Mouse (Mus musculus): Measurements from ENCODE around the gene Lclat1.
A peak's percentile ranks its signal among the peaks of the same experiment; 100 is the strongest.

The Lclat1 gene

DNA sequence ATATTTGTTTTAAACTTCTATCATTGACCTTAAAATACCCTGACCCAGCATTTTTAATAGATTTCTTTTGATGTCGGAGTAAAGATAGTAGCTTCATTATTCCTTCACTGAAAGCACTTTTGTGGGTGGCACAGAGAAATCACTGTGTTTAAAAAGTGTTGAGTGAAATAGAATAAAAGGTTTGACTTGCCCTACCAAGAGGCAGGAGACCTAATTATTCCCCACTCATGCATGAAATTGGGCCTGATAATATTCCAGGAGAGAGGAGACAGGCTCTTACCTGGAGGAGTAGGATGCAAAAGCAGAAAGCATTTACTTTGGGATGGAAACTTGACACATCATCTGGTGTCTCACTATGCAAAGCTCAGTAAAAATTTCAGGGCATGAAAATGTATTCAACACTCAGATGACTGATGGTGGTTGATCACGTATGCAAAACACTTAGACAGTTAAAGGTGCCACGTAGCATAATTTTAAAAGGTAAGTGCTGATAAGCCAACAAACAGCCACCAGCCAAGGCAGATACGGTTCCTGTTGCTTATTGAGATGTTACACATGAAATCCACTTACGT, 103.3 kb downstream of the Lclat1 start:
- DNase-seq = no peak

DNA sequence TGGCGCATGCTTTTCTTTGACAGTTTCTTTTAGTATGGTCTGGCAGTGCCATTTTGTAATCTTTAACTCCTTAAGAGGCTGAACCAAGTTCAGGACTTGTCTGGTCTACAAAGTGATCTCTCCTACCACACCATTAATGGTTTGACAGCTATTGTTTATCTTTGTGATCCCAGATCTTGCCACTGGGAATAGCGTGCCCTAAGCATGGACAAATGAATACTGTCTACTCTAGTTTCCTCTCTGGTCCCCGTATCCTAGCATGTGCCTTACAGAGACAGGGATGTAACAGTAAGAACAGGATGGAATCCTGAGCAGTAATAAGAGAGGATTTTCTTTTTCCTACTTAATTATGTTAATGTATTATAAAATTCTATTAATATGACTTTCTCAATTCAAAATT, 105.0 kb downstream of the Lclat1 start:
- DNase-seq = no peak

DNA sequence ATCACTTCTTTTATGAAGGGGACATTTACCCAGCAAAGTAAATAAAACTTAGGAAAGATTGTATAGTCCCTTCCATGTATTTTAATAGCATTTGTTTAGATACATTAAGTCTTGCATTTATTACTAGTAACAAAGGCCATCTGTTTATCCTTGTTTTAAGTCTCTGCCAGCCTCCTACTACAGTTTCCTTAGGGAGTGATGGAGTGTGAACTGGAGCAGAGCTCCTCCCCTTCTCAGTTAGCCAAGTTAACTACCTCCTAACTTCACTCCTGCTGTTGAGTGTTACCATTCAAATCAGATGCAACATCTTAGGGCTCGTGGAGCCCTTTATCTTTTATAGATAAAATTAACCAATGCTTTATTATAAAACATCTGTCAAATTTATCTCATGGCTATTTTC, 105.4 kb downstream of the Lclat1 start:
- no peak for DNase-seq

DNA sequence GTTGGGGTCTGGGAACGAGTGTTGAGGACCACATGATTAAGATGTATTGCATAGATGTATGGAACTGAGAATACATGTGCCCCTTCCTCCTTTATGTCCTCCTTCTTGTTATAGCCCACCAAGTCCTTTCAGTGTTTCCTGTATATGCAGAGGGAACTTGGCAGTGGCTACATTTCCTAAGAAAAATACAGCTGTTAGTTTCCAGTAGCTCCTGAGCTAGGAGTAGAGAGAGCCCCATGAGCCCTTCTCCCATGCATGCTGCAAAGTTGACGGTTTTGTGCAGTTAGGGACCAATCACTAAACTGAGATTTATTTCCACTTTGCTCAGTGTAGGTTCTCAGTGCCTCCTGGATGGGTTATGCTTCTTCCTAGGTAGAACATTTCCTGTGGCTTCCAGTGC, 105.9 kb downstream of the Lclat1 start:
- no peak for DNase-seq

DNA sequence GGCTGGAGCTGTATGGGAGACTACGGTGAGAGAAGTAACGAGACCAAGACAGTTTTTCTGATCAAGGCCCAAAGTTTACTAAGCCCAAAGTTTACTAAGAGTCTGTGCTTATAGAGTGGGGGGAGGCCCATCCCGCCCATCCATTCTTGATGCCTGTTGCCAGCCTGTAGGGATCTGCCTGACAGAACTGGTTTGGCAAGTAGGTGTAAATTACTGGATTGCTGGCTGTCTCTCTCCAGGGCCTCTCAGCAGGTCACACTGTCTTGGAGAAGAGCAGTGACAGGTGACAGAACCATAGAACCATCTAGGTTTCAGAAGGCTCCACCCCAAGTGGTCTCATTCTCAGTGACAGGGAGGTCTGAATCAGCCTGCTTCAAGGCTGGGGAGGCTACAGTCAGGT, 109.5 kb downstream of the Lclat1 start:
- no peak for DNase-seq

DNA sequence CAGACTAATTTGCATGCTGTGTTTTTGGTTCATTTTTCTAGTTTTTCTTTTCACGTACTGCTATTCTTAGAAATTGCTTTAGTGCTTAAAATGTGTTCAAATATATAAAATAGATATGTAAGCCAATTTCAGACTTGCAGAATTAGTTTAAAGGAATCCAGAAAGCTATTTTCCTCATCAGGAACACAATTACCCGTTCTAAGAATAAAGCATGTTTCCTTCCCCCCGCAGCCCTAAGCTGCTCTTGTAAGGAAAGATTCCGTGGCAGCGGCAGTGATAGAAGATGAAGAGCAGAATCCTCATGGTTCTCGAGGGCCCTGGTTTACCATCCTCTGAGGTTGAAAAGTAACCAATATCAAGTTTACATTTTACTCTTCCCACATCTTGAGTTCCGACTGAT, 113.0 kb downstream of the Lclat1 start:
- DNase-seq = no peak

DNA sequence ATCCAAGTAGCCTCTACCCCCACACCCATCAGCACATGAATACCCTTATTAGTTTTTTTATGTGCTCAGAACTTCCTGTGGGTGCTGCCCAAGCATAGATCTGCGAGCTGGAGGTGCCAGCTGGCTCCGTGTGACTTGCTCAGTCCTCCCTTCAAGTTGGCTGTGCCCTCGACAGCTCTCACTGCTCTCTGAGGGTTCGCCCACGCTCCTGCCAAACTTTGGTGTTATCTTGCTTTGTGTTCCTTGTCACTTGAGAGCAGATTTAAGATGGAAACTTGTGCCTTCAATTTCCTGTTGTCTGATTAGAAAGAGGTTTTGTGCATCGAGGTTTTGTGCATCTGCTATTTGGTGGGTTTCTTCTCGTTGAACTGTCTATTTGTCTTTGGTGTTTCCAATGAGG, 114.3 kb downstream of the Lclat1 start:
- DNase-seq = no peak

DNA sequence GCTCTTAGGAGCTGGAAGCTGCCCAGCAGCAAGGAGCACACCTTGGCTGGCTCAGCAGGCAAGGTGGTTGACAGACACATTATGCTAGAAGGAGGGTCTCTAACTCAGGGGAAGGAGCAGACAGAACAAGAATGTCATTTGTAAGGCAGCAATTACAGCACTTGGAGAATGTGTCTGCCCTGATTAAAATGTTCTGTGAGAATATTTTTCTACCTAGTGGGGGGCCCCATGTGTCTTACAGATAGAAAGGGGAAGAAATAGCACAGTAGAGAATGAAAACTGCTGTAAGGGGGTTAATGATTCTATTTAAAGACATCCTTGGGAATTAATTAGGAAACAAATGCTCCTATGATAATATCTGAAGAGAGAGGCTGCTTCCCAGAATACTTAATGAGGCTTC, 117.7 kb downstream of the Lclat1 start:
- no peak for DNase-seq

DNA sequence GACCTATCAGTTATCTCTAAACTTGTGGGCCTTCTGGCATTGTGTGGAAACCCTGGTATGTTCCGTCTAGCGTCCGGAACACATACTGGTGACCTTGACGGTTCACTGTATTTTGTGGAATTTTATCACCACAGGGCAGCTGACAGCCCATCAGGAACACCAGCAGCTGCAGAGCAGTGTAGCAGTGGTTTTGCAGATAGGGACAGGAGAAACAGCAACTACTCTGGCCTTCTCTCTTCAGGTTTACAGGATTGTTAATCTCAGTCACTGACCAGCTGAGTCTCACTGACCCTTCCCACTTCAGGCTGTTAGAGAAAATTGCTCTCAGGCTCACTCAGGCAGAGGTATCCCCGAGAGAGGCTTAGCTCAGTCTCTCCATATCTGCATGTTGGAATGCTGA, 118.2 kb downstream of the Lclat1 start:
- DNase-seq = no peak

DNA sequence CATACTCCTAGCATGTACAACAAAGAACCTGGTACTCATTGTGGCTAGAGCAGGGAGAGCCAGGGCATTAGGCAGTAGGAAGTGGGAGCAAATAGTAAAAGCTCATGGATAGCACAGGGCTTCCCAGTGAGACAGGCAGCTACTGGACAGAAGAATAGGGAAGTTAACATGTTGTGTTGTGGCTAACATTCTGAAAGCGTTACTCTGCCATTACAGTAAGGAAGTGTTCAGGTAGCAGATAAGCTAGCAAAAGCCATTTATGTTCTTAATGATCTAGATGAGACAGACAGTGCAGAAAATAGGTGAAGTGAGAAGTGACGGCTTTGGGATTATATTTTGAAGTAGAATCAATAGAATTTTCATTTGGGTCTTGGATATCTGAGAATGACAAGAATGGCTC, 118.8 kb downstream of the Lclat1 start:
- DNase-seq = no peak

DNA sequence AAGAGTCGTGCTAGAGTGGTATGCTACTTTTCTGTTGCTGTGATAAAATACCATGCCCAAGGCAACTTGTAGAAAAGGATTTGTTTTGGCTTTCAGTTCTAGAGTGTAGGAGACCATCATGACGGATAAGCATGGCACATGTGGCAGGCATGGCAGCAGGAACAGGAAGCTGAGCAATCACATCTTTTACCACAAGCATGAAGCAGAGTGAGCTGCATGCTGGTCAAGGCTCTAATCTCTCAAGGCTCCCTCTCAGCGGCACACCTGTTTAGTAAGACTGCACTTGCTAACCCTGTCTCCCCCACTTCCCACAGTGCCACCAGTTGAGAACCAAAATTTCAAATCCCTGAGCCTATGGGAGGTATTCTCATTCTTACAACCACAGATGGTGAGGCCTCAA, 119.6 kb downstream of the Lclat1 start:
- DNase-seq = no peak

DNA sequence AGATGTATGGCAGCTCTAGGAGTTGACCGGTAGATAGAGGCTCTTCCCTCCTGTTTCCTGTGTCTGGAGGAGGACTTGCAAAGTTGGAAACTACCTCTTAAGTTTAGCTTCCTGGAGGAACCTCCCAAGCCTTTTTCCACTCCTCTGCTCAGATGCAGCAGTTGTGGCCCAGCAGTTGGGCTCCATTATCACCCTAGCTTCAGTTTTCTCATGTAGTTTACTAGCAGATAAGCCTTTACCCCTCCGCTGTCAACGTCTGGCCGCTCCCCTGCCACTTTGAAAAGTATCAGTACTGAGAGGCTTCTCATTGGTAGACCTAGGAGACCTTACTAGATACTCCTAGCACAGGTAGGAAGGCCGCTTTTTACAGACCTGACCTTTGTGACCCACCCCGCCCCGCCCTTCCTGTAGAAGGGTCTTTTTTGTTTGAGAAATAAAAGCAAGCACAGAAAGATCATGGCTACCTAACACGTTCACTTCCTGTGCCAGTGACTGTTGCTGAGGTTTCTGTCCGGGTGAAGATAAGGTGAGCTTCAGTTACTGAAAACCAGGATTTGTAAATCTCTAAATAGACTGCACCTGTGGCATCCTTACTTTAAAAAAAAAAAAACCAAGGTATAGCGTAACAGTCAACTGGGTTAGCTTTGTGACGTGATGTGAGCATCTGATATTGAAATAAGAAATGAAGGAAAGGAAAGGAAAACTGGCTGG, 121.8 kb downstream of the Lclat1 start:
- no peak for DNase-seq

DNA sequence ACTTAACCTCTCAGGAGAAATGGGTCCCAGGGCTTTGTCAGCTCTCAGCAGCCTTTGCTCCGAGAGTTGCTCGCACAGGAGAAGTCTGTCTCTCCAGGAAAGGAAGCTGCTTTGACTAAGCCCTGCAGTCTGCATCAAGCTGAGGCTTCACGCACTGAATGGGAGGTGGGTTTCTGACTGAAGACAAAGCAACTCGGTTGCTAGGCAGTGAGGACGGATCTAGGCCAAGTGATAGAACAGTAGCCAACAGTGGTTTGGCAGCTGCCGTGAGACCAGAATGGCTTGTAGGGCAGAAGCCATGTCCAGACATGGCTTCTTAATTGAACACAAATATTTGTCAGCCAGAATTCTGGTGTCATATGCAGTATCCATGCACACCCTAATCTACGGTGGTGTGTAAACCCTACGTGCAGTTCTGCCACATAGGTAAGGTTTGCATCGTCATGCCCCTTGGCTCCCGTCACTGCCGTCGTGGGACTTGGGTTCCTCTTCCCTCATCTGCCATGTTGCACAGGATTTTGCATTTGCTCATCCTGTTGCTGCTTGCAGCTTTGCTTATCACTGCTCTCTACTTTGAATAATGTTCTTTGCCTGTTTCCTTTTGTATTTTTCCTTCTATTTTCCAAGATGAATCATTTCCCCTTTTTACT, 122.7 kb downstream of the Lclat1 start:
- DNase-seq = no peak

DNA sequence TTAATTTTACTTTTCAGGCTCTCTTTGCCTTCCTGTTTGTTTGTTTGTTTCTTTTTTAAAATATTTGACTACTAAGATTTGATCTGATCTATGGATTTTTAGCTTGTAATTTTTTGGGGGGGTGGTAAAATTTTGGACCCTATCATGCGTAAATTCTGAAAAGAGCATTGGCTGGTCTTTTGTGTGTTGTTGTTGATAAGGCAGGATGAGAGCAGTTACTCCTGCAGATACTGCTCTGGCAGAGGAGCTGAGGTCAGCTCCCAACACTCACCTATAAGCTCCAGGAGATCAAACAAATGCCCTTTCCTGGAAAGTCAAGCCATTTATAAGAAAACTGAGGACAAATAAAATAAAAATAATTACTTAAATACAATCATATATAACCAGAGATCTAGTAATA, 123.6 kb downstream of the Lclat1 start:
- no peak for DNase-seq

DNA sequence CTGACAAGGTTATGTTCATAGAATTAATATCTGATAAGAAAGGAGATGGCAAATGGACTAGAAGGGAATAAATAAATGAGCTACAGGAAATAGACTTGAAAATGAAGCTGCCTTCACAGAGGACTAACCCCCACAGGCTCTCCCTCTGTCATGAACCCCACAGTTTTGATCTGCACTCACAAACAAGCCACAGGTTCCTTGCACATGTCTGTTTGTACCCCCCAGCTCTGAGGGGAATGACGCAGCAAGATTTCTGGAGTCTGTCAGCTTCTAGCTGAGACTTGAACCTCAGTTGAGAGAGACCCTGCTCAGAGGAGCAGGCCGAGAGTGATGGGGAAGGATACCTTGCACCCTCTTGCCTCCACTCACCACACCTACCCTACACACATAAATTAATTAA, 124.8 kb downstream of the Lclat1 start:
- no peak for DNase-seq

DNA sequence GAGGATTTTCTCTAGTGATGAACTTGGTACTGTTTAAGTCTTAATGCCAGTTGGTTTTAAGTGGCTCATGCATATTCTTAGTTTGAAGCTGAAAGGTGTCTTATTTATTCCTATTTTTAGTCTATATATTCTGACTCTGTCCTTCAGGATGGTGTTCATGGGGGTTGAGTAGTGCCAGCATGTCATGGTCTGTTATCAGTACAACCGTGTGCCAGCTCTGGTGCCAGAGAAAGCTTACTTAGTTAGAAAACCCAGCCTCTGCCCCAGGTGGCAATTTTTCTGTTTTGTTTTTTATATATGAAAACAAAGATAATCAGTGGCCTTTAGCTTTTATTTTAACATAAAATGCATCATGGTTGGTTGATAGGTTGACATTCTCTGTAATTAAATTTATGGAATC, 126.2 kb downstream of the Lclat1 start:
- DNase-seq = no peak

DNA sequence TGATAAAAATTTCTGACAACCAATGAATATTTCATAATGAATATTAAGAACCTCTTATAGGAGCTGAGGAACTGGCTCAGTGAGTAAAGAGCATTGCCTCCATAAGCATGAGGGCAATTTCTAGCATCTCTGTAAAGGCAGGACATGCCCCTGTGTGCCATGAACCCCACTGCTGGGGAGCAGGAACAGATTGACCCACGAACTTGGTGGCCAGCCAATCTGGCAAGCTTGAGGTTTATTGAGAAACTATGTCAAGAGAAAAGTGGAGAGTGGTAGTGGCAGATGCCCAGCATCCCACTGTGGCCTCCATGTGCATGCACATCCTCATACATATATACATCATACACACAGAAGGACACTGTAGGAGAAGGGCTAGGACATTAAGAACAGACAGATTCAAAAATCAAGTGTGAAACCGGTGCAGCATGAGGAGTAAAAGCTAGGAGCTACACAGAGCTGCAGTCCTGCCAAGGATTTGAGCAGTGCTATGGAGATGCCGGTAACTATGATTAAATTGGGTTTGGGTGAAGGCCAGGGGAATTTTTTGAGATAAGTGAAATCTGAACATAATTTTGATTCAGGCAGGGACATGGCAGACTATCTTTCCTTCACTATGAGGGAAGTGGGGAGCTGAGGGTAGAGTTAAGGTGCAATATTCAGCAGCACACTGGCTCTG, 129.5 kb downstream of the Lclat1 start:
- peak; percentile 58 for DNase-seq

DNA sequence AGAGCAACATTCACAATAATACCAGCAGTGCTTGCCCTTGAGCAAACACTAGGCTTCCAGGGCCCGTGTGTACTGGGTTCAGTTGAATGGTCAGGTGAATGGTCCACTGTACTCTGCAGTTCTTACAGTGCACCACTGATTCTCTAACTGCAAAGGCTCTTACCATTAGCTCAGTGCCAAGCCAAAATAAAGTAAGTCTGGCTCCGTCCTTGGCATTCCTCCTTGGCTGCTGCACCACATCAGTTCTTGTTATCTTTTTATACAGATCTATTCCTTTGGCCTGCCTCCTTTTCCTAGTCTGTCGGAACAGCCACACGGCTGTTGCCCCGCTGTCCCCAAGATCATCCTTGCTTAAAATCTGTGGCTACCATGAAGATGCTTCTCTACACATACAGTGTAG, 130.7 kb downstream of the Lclat1 start:
- no peak for DNase-seq

DNA sequence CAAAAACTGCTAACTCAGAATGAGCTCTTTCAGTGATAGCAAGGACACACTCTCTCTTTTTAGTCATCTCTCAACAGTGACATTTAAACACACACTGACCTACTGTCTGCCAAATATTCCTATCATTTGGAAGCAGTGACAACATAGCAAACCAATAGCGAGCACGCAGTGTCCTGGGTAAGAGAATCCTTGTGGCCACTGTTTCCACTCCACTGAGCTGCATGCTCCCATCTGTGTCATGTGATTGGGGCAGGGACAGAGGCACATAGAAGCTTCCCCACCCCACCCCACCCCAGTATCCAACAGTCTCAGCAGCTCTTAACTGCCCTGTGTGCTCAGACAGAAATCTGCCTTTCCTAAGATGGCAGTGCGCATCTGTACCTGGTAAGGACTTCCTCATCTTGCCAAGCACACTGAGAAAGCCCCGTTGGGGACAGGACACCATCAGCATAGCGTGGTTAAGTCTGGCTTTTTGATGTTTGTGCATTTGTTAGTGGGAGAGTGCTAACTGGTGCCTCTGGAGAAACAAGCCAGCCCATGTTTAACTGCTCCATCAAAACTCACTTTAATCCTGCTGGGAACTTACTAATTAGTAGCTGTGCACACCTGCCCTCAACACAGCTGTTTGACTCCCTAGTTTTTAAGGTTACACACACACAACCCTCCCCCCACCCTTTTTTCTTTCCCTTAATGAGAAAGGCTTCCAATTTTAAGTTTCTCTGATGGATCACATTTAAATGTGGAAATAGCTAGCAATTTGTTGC, 133.5 kb downstream of the Lclat1 start:
- DNase-seq = no peak

DNA sequence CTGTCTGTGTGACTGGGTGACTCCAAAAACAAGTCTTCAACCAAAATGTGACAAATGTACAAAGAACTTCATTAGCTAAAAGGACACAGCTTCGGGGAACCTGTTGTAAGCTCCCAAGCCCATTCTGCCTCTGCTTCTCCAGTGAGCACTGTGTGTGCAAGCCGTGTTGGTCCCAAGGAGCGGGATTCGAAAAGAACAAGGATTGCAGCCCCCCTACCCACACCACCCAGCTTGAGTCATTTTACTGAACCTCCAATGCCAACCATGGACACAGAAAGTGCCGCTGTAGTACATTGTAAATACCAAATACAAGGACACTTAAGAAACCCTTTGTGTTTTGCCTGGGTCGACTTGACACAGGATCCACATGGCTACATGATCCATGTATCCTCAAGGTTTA, 135.9 kb downstream of the Lclat1 start:
- DNase-seq = no peak

DNA sequence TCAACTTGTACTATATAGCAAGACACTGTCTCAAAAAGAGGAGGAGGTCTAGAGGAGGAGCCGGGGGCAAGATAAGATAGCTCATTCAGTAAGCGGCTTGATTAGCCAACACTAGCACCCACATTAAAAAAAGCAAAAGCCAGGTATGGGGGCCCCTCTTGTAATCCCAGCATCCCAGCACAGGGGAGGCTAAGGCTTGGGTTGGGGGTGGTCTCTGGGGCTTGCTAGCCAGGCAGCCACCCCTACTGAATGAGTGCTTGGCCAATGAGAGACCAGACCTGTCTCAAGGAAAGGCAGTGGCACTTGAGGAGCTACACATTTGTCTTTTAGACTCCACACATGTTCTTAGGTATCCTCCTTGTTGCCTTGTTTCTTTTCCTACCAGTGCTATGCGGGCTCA, 136.8 kb downstream of the Lclat1 start:
- no peak for DNase-seq

DNA sequence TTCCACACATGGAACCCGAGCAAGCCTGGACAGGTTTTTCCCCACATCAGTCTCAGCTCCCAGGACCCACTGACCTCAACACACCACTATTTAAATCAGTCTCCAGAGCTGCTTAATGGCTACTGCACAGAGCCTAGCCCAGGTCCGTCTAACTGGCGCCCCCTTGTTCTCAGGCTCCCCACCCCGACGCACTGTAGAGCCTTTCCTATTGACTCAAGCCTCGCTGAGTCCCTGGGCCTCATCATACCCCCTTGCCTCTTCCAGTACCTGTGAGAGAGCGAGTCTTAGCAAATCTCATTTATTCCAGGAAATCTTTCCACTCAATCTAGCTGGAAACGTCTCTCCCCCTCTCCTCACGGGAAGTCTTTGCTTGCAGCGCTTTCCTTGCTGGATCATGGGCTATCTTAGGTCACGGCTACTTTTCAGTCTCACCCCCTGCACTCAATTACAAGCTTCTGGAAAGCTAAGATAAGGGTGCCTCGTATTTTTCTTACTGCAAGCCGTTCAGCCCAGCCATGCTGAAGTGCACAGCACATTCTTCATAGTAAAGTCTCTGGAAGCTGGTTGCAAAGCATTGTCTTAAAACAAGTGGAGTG, 137.4 kb downstream of the Lclat1 start:
- DNase-seq = no peak

DNA sequence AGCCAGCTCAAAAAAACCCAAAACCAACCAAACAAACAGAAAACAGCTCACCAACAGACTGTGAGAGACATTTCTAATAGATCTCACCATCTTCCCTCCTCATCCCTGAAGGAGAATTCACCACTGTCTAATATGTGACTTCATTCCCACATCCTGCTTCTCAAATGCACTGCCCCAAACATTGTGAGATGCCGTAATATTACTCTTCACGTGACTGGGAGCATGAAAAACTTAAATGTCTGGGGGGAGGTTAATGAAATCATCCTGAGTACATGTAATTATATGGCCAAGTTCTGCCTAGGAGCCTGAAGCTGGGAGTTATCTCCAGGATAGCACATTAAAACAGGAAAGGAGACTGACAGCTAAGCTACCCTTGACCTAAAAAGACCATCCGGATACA, 138.3 kb downstream of the Lclat1 start:
- no peak for DNase-seq
